Mouse (Mus musculus): ENCODE data around the gene Cenpc1.

Gene Cenpc1

GRCm38 (mm10) chr5:86065101-86065875 lies at the start of gene Cenpc1:
Gene Cenpc1 (minus strand): TSS chr5:86065583.
- TF ChIP-seq POU5F1 (IDR thresholded peaks at IDR 0.05; ENCODE audit: borderline replicate concordance, low read length) (peak; percentile 44; the same call in 1 of the 2 replicates), NANOG (IDR thresholded peaks at IDR 0.05; ENCODE audit: borderline replicate concordance, low read length) (no peak), CTCF (conservative IDR thresholded peaks at IDR 0.05; ENCODE audit: low read length) (no peak)
- no peaks in the 10 kb centered on the region for H3K9me3 ChIP-seq (ENCODE audit: low read length)
- H3K4me1 ChIP-seq (replicated peaks; ENCODE audit: low read depth, low read length), result peaks cover 40% of the 10 kb centered on the region
- 0 out of 2 replicates have a peak, but pooled peaks cover 2% of the 10 kb centered on the region for H3K36me3 ChIP-seq (ENCODE audit: insufficient read depth, low read length)
- peak within 1 kb of the TSS; percentile 89 for H3K4me3 ChIP-seq (replicated peaks; ENCODE audit: low read length)
- H3K27me3 ChIP-seq (ENCODE audit: insufficient read depth, low read length), result no peaks in the 10 kb centered on the region

DNA sequence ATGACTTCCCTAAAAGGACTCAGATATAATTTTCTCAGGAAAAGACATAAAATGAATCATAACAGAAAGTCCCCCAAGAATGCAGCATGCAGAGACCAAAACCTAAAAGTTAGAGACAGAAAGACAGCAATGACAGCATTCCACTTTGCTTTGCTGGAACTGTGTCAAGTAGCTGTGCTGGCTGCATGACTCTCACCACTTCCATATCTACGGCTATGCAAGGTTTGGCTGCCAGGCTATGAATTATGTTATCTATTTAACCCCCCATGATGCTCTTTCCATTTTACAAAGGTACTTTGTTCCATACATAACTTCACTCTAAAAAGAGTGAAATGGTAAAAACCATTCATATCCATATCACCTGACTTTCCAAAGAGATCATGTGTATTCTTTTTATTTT lies 48.6 kb upstream of the Cenpc1 start:
- no peak overlapping the region for H3K4me3 ChIP-seq (replicated peaks; ENCODE audit: low read length)
- H3K4me1 ChIP-seq (replicated peaks; ENCODE audit: low read depth, low read length), result no peaks in the 10 kb centered on the region
- TF ChIP-seq NANOG (IDR thresholded peaks at IDR 0.05; ENCODE audit: borderline replicate concordance, low read length) (no peak), CTCF (conservative IDR thresholded peaks at IDR 0.05; ENCODE audit: low read length) (no peak), POU5F1 (IDR thresholded peaks at IDR 0.05; ENCODE audit: borderline replicate concordance, low read length) (no peak)
- peaks cover 20% of the 10 kb centered on the region for H3K36me3 ChIP-seq (ENCODE audit: insufficient read depth, low read length)
- no peaks in the 10 kb centered on the region for H3K27me3 ChIP-seq (ENCODE audit: insufficient read depth, low read length)
- H3K9me3 ChIP-seq (ENCODE audit: low read length), result no peaks in the 10 kb centered on the region

DNA sequence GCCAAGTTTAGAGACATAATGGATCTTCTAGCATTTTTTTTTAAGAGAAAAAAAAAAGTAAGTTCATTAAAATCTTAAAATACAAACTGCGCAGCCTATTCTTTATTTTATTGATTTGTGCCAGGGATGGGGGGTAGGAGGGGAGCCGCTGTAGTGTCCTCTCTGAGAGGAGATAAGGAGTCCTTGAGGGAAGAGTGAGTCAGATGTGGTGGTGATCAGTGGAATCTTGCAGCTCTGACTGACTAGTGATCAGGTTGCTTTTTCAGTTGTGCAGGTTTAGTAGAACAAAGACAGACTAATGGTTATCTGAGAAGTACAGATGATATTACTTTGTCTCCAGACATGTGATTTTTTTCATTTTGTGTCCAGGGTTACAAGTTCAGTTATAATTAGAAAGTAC lies 47.7 kb upstream of the Cenpc1 start:
- Histone ChIP-seq H3K4me3 (replicated peaks; ENCODE audit: low read length) (no peak overlapping the region), H3K36me3 (ENCODE audit: insufficient read depth, low read length) (peaks cover 17% of the 10 kb centered on the region), H3K27me3 (ENCODE audit: insufficient read depth, low read length) (no peaks in the 10 kb centered on the region), H3K9me3 (ENCODE audit: low read length) (no peaks in the 10 kb centered on the region), H3K4me1 (replicated peaks; ENCODE audit: low read depth, low read length) (no peaks in the 10 kb centered on the region)
- no peak for TF ChIP-seq NANOG (IDR thresholded peaks at IDR 0.05; ENCODE audit: borderline replicate concordance, low read length)
- TF ChIP-seq POU5F1 (IDR thresholded peaks at IDR 0.05; ENCODE audit: borderline replicate concordance, low read length), result no peak
- no peak for TF ChIP-seq CTCF (conservative IDR thresholded peaks at IDR 0.05; ENCODE audit: low read length)

GRCm38 (mm10) chr5:86111074-86111473 lies 45.7 kb upstream of the Cenpc1 start:
- Histone ChIP-seq H3K4me3 (replicated peaks; ENCODE audit: low read length) (no peak overlapping the region), H3K9me3 (ENCODE audit: low read length) (no peaks in the 10 kb centered on the region), H3K36me3 (ENCODE audit: insufficient read depth, low read length) (peaks cover 12% of the 10 kb centered on the region), H3K27me3 (ENCODE audit: insufficient read depth, low read length) (no peaks in the 10 kb centered on the region), H3K4me1 (replicated peaks; ENCODE audit: low read depth, low read length) (no peaks in the 10 kb centered on the region)
- no peak for TF ChIP-seq POU5F1 (IDR thresholded peaks at IDR 0.05; ENCODE audit: borderline replicate concordance, low read length)
- no peak for TF ChIP-seq CTCF (conservative IDR thresholded peaks at IDR 0.05; ENCODE audit: low read length)
- no peak for TF ChIP-seq NANOG (IDR thresholded peaks at IDR 0.05; ENCODE audit: borderline replicate concordance, low read length)

- Histone ChIP-seq H3K27me3 (ENCODE audit: insufficient read depth, low read length) (no peaks in the 10 kb centered on the region), H3K36me3 (ENCODE audit: insufficient read depth, low read length) (peaks cover 4% of the 10 kb centered on the region; the same call in 1 of the 2 replicates), H3K4me1 (replicated peaks; ENCODE audit: low read depth, low read length) (no peaks in the 10 kb centered on the region), H3K9me3 (ENCODE audit: low read length) (no peaks in the 10 kb centered on the region), H3K4me3 (replicated peaks; ENCODE audit: low read length) (no peak overlapping the region)
- TF ChIP-seq POU5F1 (IDR thresholded peaks at IDR 0.05; ENCODE audit: borderline replicate concordance, low read length) (no peak), NANOG (IDR thresholded peaks at IDR 0.05; ENCODE audit: borderline replicate concordance, low read length) (no peak), CTCF (conservative IDR thresholded peaks at IDR 0.05; ENCODE audit: low read length) (no peak)
Observed at GRCm38 (mm10) chr5:86106610-86107009, 41.2 kb upstream of the Cenpc1 start.

- TF ChIP-seq NANOG (IDR thresholded peaks at IDR 0.05; ENCODE audit: borderline replicate concordance, low read length), result no peak
- TF ChIP-seq POU5F1 (IDR thresholded peaks at IDR 0.05; ENCODE audit: borderline replicate concordance, low read length), result no peak
- no peak for TF ChIP-seq CTCF (conservative IDR thresholded peaks at IDR 0.05; ENCODE audit: low read length)
- Histone ChIP-seq H3K9me3 (ENCODE audit: low read length) (no peaks in the 10 kb centered on the region), H3K36me3 (ENCODE audit: insufficient read depth, low read length) (no peaks in the 10 kb centered on the region), H3K27me3 (ENCODE audit: insufficient read depth, low read length) (no peaks in the 10 kb centered on the region), H3K4me1 (replicated peaks; ENCODE audit: low read depth, low read length) (no peaks in the 10 kb centered on the region), H3K4me3 (replicated peaks; ENCODE audit: low read length) (no peak overlapping the region)
Observed at GRCm38 (mm10) chr5:86102176-86102575, 36.8 kb upstream of the Cenpc1 start.

DNA sequence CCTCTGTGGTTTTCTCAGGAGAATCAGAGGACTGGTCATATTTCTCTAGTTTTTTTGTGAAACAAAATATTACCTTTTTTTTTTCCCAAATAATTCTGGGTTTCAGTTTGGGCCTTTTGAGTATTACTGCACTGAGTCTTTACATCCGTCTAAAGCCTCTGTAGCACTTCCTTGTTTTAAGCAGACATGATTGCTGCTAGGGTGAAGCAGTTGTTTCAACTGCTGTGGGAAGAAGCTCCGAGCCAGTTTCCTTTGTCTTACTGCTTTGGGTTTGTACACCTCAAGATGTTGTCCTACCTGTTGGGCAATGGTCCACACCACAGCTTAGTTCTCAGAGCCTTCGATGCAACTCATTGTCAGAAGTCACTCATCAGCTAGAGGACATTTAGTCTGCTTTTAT lies 35.2 kb upstream of the Cenpc1 start:
- H3K4me1 ChIP-seq (replicated peaks; ENCODE audit: low read depth, low read length), result no peaks in the 10 kb centered on the region
- no peaks in the 10 kb centered on the region for H3K9me3 ChIP-seq (ENCODE audit: low read length)
- H3K27me3 ChIP-seq (ENCODE audit: insufficient read depth, low read length), result no peaks in the 10 kb centered on the region
- TF ChIP-seq POU5F1 (IDR thresholded peaks at IDR 0.05; ENCODE audit: borderline replicate concordance, low read length) (no peak), CTCF (conservative IDR thresholded peaks at IDR 0.05; ENCODE audit: low read length) (no peak), NANOG (IDR thresholded peaks at IDR 0.05; ENCODE audit: borderline replicate concordance, low read length) (no peak)
- H3K4me3 ChIP-seq (replicated peaks; ENCODE audit: low read length), result no peak overlapping the region
- H3K36me3 ChIP-seq (ENCODE audit: insufficient read depth, low read length), result no peaks in the 10 kb centered on the region

- no peaks in the 10 kb centered on the region for H3K36me3 ChIP-seq (ENCODE audit: insufficient read depth, low read length)
- TF ChIP-seq NANOG (IDR thresholded peaks at IDR 0.05; ENCODE audit: borderline replicate concordance, low read length) (no peak), CTCF (conservative IDR thresholded peaks at IDR 0.05; ENCODE audit: low read length) (no peak), POU5F1 (IDR thresholded peaks at IDR 0.05; ENCODE audit: borderline replicate concordance, low read length) (no peak)
- no peaks in the 10 kb centered on the region for H3K4me1 ChIP-seq (replicated peaks; ENCODE audit: low read depth, low read length)
- H3K9me3 ChIP-seq (ENCODE audit: low read length), result no peaks in the 10 kb centered on the region
- no peaks in the 10 kb centered on the region for H3K27me3 ChIP-seq (ENCODE audit: insufficient read depth, low read length)
- no peak overlapping the region for H3K4me3 ChIP-seq (replicated peaks; ENCODE audit: low read length)
Observed at GRCm38 (mm10) chr5:86098988-86099387, 33.6 kb upstream of the Cenpc1 start.

Data from E14TG2a.4 (cell line).